Mouse (Mus musculus): Measurements from ENCODE around the gene Leng9. TPM values are rescaled to one million over a fixed set of nuclear protein-coding genes. Genes with fewer than 3 reads are reported as not detected.
A peak's percentile ranks its signal among the peaks of the same experiment; 100 is the strongest.
"Not testable (repeated sequence)": the region's sequence is repeated elsewhere in the genome, so short reads cannot be mapped to it uniquely, and the experiment has no call there.

The Leng9 gene
- total RNA-seq (2022) = 1 to 10 TPM; 1.8 to 2.4 (median 2.1) TPM

DNA sequence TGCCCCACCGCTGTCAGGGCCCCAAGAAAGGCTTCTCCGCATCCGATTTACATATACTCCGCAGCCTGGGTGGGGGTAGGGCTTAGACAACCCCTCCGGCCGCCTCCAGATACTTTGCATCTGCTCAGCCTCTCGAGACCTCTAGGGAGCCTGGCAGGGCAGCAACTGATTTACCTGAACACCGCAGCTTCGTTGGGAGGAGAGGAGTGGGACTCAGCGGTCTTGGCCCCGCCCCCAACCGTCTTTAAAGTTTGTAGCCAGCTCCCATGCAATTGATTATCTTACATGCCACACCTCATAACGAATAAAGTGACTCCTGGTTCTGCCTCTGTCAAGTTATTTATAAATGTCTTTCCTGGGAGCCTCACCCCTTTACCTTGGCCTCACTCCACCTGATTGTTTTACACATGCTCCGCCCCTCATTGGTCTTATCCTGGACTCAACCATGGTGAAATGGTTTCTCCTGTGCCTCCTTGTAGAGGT lies at the start of gene Leng9:
Gene Leng9, minus strand, starts transcription at position 316 of the 483 bp plus-strand sequence.
- peak in 1 of 2 experiments; percentile 31 for DNase-seq (ENCODE audit: low spot score in 2 of 2)

DNA sequence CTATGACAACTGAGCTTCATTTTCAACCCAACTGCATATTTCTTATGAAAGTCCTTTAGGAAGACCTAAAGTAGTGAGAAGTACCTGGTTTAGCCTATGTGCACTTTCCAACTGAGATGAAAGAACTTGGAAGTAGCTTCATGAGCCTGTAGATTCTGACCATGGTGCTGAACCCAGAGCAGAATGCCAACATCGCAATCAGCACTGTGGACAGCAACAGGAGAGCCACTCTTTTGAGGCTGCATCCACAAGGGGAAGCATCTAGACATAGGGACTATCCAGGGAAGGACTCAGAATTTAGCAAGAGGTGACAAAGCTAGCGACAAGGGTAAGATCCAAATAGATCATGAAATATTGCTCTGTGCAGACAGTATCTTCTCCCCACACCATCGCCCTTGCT lies 28.3 kb upstream of the Leng9 start:
- DNase-seq (ENCODE audit: low spot score in 2 of 2) = no peak

DNA sequence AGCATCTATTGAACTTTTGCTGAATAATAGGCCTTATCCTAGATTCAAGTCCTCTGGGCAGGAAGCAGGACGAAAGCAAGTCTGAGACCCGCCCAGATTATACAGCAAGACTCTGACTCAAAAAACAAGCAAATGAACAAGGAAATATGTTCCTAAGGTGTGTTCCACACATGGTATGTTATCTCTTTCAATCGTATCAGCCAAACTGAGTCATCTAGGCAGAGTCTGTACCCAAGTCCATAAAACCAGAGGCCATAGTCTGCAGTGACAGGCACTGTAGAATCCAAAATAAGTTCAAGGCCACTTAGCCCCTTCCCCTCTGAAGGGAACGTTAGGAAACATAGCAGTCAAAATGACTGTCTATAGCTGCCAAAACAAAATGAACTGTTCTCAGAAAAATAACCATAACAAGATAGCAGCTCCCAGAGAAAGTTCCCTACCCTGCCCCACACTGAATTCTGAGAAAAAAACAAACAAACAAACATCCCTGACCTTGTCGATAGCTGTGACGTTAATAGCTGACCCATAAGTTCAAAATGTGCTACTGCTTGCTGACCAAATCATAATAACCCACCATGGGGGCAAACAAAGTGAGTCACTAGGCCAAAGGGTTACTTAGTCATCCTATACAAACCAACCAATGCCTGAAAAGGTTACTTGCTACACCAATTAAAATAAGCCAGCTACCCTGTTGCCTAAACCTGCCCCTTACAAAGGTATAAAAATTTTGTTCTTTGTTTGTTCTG lies 20.2 kb upstream of the Leng9 start:
- DNase-seq (ENCODE audit: low spot score in 2 of 2) = no peak

- DNase-seq (ENCODE audit: low spot score in 2 of 2) = no peak
These were observed 16.9 kb upstream of the Leng9 start for GRCm38 (mm10) chr7:4167098-4167497.

DNA sequence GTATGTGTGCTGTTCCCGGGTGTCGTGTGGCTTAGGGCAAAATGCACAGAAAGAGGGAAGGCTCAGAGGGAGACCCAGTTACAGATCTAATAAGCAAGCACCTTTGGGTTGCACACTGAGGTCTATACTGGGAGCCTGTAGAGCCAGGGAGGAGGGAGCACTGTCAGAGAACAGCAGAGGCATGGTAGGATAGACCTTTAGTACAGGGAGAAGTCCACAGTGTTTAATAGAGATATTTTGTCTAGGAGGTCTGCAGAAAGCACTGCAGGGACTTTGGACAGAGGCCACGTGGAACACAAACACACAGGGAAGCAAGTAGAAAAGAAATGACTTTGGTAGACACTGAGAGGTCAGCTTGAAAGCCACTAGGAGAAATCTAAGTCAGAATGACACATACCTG lies 15.1 kb upstream of the Leng9 start:
- no peak for DNase-seq (ENCODE audit: low spot score in 2 of 2)

DNA sequence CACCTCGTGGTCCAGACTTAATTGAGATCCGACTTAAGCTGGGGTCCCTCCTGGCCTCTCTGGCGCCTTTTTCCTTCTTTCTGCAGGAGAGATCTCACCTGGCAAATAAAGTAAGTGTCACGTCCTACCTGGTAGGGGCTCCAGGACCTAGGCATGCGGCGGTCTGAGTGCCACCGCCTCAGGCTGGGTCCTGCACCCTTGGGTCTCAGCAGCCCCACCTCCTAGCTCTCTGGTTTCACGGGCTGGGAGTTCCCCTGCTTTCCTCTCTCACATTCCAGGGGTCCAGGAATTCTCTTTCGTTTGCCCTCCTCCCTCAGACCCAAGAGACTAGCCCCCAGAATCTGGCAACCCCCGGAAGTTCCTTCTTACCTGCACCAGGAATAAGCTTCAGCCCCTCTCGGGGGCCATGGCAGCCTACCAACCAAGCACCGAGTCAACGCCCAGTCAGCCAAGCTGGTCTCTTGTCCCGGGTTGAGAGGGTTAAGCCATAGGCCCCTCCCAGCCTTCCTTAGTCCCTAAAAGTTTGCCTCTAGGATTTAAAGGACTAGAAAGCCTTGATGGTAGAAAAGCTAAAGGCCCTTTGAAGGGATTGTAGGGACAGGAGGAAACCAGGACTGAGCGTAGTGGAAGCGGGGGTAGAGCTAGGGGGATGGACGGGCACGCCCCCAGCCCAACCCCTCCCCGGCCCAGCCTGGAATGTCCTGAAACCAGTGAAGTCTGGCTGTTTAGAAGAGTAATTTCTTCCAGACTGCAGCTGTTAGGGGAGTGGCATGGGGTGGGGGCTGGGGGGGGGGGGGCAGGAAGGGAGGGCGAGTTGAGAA lies 14.1 kb upstream of the Leng9 start, which contains the start of gene Cdc42ep5:
Gene Cdc42ep5, minus strand, starts transcription at position 771 of the 821 bp plus-strand sequence.
- peak; percentile 42 to 43 for DNase-seq (ENCODE audit: low spot score in 2 of 2)

DNA sequence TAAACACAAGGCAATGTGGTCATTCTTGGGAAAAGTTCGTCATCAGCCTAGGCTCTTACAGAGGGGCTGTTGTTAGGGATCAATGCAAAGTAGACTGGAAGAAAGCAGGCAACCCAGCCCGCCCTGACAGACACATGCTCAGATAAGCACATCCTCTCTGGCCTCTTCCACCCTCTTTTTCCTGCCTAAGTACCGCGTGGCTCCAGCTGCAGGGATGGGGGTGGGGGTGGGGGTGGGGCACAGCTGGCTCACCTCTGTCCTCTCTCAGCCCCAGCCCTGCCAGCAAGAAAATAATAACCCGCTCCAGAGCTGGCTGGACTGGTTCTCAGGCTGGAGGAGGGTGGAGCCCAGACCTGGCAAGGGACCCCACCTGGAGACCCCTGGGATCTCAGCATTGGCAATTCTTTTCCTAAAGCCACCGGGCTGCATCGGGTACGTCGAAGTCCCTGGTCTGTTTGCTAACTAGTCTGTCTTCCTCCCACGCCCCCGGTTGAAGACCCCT lies 13.4 kb upstream of the Leng9 start:
- DNase-seq (ENCODE audit: low spot score in 2 of 2) = no peak

DNA sequence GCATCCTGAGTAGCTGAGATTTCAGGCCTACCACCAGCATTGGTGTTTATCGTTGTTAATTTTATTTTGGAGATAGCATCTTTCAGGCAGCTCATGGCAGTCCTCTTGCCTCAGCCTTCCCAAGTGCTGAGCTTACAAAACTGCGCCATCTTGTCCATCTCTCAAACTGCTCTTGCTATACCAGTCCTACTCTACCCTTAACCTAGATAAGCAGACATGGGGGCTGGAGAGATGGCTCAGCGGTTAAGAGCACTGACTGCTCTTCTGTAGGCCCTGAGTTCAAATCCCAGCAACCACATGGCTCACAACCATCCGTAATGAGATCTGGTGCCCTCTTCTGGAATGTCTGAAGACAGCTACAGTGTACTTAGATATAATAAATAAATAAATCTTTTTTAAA lies 11.4 kb upstream of the Leng9 start:
- not testable (repeated sequence) for DNase-seq (ENCODE audit: low spot score in 2 of 2)

DNA sequence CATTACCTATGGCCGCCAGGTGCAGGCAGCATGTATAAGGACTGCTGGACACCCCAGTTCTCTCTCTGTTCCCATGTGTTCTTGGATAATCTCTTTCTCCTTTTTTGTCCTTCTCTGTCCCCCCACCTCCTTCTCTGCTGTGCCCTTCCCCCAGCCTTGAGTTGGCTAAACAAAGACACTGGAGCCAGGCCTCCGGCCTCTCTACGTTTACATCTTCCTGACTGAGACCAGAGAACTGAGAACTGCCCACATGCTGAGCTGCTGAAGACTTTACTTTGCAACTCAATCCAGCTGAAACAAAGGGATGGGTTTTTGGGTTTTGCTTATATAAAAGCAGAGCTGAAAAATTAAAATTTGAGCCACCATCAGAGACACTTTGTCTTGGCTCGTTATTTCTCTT lies 4.8 kb upstream of the Leng9 start:
- DNase-seq (ENCODE audit: low spot score in 2 of 2) = no peak

- no peak for DNase-seq (ENCODE audit: low spot score in 2 of 2)
These were observed 4.2 kb upstream of the Leng9 start for GRCm38 (mm10) chr7:4154356-4154755.

- DNase-seq (ENCODE audit: low spot score in 2 of 2) = no peak
These were observed 1.1 kb upstream of the Leng9 start for GRCm38 (mm10) chr7:4151241-4151640.

DNA sequence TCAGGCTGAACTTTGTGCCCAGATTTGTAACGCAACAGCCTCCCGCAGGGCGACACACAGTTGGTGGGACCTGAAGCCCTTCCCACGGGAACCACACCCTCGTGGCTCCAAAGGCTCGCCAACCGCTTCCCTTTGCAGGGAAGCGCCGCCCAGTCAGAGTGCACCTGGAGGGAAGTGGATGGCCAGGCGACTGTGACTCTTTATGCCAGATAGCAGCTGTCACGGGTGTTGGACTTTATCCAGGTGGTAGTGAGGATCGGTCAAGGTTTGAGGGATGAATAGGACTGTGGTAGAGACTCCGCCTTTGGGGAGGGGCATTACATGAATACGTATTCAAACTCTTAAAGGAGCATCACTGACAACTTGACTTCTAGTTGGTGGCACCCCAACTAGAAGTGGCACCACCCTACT lies 642 bp upstream of the Leng9 start:
- DNase-seq (ENCODE audit: low spot score in 2 of 2) = no peak

GRCm38 (mm10) chr7:4149209-4150054 lies 742 bp downstream of the Leng9 start:
- peak; percentile 77 to 78 for DNase-seq (ENCODE audit: low spot score in 2 of 2)

- DNase-seq (ENCODE audit: low spot score in 2 of 2) = no peak
These were observed 1.6 kb downstream of the Leng9 start for GRCm38 (mm10) chr7:4148341-4149208.

GRCm38 (mm10) chr7:4147836-4148235 lies 2.3 kb downstream of the Leng9 start:
- DNase-seq (ENCODE audit: low spot score in 2 of 2) = no peak

GRCm38 (mm10) chr7:4147371-4147770 lies 2.8 kb downstream of the Leng9 start:
- no peak for DNase-seq (ENCODE audit: low spot score in 2 of 2)

DNA sequence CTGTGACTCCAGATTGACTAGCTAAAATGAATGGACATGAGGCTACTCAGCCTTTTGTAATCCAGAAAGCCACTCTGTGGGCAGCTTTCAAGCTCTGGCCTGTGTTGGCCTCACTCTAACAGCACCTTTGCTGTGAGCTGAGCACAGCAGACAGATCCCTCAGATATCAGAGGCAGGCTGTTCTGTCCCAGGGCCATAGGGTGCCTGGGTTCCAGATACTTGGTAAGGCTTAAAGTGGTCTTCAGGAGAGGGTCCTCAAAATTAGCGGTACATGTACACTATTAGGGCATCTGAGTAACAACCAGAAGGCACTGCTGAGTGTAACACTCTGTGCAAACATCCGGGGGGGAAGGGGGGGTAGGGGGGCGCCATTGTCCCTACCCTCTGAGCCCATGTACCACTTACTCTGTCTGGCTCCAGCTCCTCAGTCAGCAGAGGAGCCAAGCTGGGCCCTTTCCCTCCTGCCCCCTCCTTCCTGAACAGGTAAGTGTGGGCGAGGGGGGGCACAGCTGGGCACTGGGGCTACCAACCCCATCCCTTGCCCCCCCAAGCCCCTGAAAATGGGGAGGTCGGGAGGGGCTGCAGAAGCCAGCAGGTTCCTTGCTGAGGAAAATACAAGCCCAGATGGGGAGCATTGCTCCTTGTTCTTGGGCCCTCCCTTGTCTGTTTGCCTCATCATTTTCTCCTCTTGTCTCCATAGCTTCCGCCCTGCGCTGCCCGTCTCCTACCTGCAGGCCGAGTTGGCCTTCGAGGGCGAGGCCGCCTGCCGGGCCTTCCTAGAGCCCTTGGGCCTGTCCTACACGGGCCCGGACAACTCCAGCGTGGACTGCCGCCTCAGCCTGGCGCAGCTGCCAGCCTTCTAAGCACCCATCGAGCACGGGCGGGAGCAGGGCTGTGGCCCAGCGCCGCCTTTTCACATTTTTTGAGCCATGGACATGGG lies 3.7 kb downstream of the Leng9 start:
- no peak for DNase-seq (ENCODE audit: low spot score in 2 of 2)

GRCm38 (mm10) chr7:4145552-4146190 lies 4.5 kb downstream of the Leng9 start:
- no peak for DNase-seq (ENCODE audit: low spot score in 2 of 2)
